Mouse (Mus musculus): Measurements from ENCODE around the gene Tshz2.

The Tshz2 gene

DNA sequence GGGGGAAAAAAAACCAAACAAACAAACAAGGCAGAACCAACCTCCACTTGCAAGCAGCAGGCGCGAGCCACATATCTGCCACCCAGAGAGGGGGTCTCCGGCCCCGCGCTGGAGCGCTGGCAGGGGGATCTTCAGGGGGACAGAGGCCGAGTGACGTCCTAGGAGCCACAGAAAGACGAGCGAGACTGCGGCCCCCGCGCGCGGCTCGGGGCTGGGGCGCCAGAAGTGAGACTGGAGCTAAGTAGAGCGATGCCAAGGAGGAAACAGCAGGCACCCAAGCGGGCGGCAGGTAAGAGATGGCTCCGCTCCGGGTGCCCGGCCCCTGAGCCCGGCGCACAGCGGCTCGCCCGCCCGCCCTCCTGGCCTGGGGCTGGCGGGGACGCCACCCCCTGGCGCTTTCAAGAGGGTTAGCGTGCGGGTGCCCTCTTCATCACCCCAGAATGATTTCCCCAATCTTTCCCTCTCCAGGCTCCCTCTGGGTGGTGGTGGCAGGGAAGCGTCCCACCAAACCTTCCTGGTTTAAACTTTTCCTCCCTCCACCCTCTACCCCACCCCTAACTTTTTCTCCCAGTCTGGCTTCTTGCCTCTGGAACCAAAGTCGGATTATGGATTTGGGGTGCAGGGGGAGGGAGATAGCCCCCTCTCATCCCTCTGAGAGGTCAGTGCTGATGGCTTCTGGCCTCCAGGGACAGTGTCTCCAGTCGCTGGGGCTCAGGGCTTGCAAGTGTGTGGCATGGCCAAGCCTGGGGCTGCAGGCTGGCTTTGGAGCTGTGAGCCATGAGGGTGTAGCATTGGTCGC is 877 bp downstream of the Tshz2 start:
- DNase-seq (ENCODE audit: low spot score in 2 of 2): no peak

DNA sequence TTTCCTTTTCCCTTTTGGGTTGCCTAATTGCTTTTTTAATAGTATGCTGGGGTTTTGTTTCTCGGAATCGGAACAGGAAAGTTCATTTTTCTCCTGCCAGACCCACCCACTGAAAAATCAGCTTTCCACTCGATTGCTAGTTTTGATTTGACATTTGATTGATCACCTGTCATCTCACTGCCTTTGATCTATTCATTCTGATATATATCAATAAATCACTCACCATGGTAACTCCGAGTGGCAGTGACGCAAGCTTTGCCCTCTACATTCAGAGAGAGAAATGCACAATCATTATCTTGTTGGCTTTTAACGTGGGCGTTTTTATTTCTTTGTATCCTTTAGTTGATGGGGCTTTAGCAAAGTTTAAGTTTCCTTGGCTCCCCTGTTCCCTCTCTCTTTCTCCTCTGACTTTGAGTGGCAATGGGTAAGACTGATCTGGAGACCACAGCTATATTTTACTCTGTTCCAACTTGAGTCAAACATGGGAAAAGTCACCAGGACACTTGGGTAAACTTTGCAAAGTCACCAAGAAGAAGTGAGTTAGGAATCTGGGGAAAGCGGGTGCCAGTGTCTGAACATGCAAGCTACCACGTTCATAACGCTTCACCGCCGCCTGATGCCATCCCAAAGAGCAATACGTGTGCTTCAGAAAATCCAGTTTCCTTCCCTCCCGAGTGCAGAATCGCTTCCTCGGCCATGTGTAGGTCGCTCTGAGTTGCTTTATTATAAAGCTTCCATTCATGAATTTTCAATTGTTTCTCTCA is 2.0 kb downstream of the Tshz2 start:
- no peak for DNase-seq (ENCODE audit: low spot score in 2 of 2)

GRCm38 (mm10) chr2:169635428-169635827 is 2.6 kb downstream of the Tshz2 start:
- no peak for DNase-seq (ENCODE audit: low spot score in 2 of 2)

- no peak for DNase-seq (ENCODE audit: low spot score in 2 of 2)
Observed at GRCm38 (mm10) chr2:169636414-169636813, 3.6 kb downstream of the Tshz2 start.

DNA sequence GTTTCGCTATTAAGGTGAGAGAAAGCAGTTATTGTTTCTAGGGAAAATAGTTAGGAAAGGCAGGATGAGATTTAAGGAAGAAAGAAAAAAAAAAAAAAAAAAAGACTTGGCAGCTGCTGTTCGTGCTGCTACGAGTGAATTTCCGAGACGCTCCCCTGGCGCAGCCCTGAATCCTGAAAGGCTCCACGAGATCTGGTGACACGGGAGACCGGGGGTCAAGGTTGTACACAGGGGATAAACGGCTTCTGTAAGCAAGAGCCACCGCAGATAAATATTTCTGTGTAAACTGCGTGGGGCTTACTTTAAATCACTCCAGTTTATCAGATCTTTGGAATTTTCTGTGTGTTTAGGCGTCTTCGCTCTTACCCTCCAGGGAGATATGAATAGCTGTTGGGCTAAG is 8.7 kb downstream of the Tshz2 start:
- no peak for DNase-seq (ENCODE audit: low spot score in 2 of 2)

- DNase-seq (ENCODE audit: low spot score in 2 of 2): no peak
Observed at GRCm38 (mm10) chr2:169642420-169642819, 9.6 kb downstream of the Tshz2 start.

GRCm38 (mm10) chr2:169647091-169647490 is 14.3 kb downstream of the Tshz2 start:
- DNase-seq (ENCODE audit: low spot score in 2 of 2): no peak

DNA sequence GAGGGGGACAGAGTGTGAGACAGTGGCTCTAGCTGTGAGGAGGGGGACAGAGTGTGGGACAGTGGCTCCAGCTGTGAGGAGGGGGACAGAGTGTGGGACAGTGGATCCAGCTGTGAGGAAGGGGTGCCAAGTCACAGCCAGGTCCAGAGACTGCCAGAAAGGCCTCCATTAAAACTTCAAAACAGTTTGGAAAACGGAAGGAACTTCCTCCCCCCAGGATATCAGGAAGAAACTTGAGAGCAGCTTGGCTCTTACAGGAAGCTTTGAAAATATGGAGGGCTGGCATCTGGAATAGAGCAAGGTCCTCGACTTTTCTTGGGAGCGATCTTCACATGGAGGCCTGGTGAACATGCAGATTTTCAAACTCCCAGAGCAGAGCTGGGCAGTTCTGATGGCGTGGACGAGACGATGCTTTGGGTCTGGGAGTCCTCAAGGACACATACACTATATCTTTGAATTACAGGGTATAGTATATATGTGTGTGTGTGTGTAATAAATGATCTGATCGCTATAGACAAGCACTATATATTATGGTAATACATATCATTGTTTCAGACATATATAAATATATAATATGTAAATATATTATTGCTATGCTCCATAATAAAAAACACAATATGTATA is 16.6 kb downstream of the Tshz2 start:
- DNase-seq (ENCODE audit: low spot score in 2 of 2): no peak

DNA sequence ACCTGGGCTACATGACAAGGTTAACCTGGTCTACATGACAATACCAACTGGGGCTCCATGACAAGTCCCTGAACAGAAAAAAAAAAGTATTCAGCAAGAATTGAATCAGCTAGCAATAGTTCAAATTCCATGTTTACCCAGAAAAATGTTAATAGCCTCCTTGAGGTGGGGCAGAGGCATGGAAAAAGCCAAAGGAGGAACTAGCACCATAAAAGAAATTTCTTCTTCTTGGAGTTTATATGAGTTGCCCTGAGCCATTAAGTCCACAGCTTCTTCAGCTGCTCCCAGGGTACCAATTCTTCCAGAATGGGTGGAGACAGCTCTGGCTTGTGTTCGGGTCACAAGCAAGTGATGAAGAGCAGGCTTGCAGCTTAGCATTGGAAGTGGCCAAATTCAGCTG is 20.5 kb downstream of the Tshz2 start:
- DNase-seq (ENCODE audit: low spot score in 2 of 2): no peak

DNA sequence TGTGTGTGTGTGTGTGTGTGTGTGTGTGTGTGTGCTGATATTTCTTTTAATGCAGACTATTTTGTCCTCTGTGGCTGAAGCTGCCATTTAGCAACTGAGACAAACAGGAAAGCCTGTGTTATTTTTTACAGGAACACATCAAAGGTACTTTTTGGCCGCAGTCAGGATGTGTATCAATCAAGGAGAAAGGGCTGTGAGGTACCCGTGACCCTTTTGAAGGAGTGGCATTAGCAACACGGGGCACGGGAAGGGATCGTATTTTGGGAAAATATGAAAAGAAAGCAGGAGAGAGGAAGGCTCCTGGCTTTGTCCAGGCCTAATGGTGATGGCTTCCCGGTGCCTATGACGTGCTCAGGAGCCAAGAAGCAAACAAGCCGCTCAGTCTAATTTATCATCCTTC is 31.0 kb downstream of the Tshz2 start:
- DNase-seq (ENCODE audit: low spot score in 2 of 2): no peak

- no peak for DNase-seq (ENCODE audit: low spot score in 2 of 2)
Observed at GRCm38 (mm10) chr2:169671264-169671663, 38.5 kb downstream of the Tshz2 start.

DNA sequence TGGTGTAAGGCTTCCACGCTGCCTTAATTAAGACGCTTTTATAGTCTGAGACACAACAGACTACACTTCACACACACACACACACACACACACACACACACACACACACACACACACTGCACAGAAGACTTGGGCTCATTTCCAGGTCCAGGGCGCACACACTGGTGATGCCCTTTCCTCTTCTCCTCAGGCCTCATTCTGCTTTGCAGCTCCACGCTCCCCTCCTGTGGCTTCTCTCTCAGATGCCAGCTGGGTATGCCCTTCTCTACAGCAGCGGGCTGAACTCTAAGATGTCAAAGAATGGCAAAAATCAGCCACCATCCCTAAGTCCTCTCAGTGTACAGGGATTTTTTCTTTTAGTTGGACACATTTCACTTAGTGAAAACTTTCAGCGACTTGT is 41.0 kb downstream of the Tshz2 start:
- no peak for DNase-seq (ENCODE audit: low spot score in 2 of 2)

- no peak for DNase-seq (ENCODE audit: low spot score in 2 of 2)
Observed at GRCm38 (mm10) chr2:169674209-169674608, 41.4 kb downstream of the Tshz2 start.

DNA sequence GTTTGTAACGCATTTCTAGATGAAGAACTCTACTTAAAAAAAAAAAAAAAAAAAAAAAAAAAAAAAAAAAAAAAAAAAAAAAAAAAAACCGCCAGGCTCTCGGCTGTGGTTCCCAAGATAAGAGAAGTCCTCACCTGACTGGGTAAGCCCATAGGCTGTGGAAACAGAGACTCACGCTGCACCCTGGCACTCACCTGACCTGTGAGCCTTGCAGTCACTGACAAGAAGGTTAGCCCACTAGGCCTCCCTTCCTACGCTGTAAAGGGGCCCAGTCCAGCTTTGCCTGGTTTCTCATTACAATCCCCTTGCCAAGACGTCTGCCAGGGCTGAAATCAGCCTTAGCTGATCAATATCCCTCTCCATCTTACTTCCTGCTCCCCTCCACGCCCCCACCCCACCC is 46.5 kb downstream of the Tshz2 start:
- no peak for DNase-seq (ENCODE audit: low spot score in 2 of 2)

DNA sequence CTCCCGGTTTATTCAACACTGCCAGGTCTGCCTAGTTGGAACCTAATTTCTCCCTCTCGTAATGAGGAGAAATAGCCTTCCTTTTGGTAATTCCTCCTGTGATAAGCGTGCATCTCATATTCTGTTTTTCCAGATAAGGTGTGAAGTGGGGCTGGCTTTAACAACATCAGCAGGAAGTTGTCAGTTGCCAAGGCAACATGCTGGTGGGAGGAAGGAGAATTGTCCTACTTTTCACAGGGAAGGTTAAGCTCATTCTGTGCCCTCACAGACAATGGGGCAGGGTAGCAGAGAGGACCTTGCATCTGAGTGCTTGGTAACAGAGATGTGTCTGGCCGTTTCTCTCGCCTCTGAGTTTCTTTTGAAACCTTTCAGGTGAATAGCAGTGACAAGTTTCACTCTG is 47.1 kb downstream of the Tshz2 start:
- DNase-seq (ENCODE audit: low spot score in 2 of 2): peak in 1 of 2 experiments; percentile 11

GRCm38 (mm10) chr2:169685260-169685659 is 52.4 kb downstream of the Tshz2 start:
- DNase-seq (ENCODE audit: low spot score in 2 of 2): no peak

GRCm38 (mm10) chr2:169685747-169686146 is 52.9 kb downstream of the Tshz2 start:
- no peak for DNase-seq (ENCODE audit: low spot score in 2 of 2)

- DNase-seq (ENCODE audit: low spot score in 2 of 2): no peak
Observed at GRCm38 (mm10) chr2:169686697-169687430, 54.1 kb downstream of the Tshz2 start.

DNA sequence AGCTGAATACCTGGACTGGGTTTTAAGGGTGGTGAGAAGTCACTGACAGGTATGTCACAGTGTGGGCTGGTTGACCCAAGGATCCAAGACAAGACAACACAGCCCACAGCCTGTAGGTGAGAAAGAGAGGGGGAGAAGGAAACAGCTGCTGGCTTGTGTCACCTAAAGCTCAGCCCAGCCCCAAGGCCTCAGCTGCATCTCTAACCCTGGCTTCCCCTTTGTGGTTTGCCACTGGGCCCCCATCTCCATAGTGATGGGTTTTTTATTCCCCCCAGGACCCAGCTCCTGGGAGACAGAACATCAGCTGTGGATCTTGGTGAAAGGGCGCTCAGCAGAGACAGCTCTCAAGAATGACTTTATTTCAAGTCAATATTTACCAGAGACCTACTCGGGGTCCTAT is 57.2 kb downstream of the Tshz2 start:
- DNase-seq (ENCODE audit: low spot score in 2 of 2): no peak

GRCm38 (mm10) chr2:169694494-169694893 is 61.7 kb downstream of the Tshz2 start:
- DNase-seq (ENCODE audit: low spot score in 2 of 2): no peak

GRCm38 (mm10) chr2:169695025-169695424 is 62.2 kb downstream of the Tshz2 start:
- DNase-seq (ENCODE audit: low spot score in 2 of 2): no peak

GRCm38 (mm10) chr2:169699141-169699540 is 66.3 kb downstream of the Tshz2 start:
- DNase-seq (ENCODE audit: low spot score in 2 of 2): no peak
